ENCODE assay signal across 27 mouse cellular contexts in genomic region chr4:43512653-43513052, GRCm38 (mm10). TPM values are rescaled to one million over a fixed set of nuclear protein-coding genes. Genes with fewer than 3 reads are reported as not detected.
"Had no signal": no experiment of that assay in that cellular context is flagged by ENCODE, and none has a peak within 500 bp of the region (broad histone marks: within the 10 kb centered on the region; RNA-seq: fewer than 3 reads in every experiment).

No protein-coding gene starts in this region.

- H3K4me2 ChIP-seq: heart, embryonic 11.5 days; heart, embryonic 13.5 days; hindbrain, embryonic 12.5 days; hindbrain, embryonic 15.5 days; limb, embryonic 12.5 days; liver, embryonic 13.5 days; liver, embryonic 15.5 days had no signal

- H3K36me3 ChIP-seq: hindbrain, embryonic 10.5 days; hindbrain, embryonic 12.5 days; hindbrain, embryonic 15.5 days; liver, embryonic 13.5 days; liver, embryonic 15.5 days had no signal

- H3K9ac ChIP-seq: forebrain, postnatal 0 days; heart, embryonic 13.5 days; hindbrain, embryonic 12.5 days; hindbrain, embryonic 15.5 days; limb, embryonic 12.5 days; liver, embryonic 13.5 days; liver, embryonic 15.5 days had no signal

- ATAC-seq: forebrain, postnatal 0 days; hindbrain, postnatal 0 days; intestine, embryonic 16.5 days had no signal

- DNase-seq: forebrain, postnatal 0 days; gastrocnemius, postnatal 14 days; heart, adult 18-20 months; heart, postnatal 10 days; heart, postnatal 36 days; kidney, adult 11 months; kidney, adult 2 months; kidney, adult 9 months; kidney, postnatal 10 days; kidney, postnatal 4 days; liver; liver, embryonic 13.5 days had no signal

- H3K4me3 ChIP-seq: heart, embryonic 13.5 days; hindbrain, embryonic 10.5 days; hindbrain, embryonic 12.5 days; hindbrain, embryonic 15.5 days; layer of hippocampus, adult 2 months; left cerebral cortex, adult 2 months; limb, embryonic 10.5 days; limb, embryonic 12.5 days; liver, embryonic 13.5 days; liver, embryonic 15.5 days had no signal

- H3K27ac ChIP-seq: heart, embryonic 13.5 days; hindbrain, embryonic 10.5 days; hindbrain, embryonic 12.5 days; hindbrain, embryonic 15.5 days; hindbrain, postnatal 0 days; layer of hippocampus, adult 2 months; left cerebral cortex, adult 2 months; limb, embryonic 10.5 days; limb, embryonic 12.5 days; liver, embryonic 13.5 days; liver, embryonic 15.5 days had no signal

- H3K9me3 ChIP-seq: heart, embryonic 13.5 days; hindbrain, embryonic 10.5 days; hindbrain, embryonic 12.5 days; hindbrain, embryonic 15.5 days; limb, embryonic 10.5 days; limb, embryonic 12.5 days; liver, embryonic 13.5 days; liver, embryonic 15.5 days had no signal

RNA-seq across cellular contexts. Expression of gene Sit1, which starts 29.1 kb away (rescaled TPM):
- polyA plus RNA-seq: forebrain, postnatal 0 days; heart, embryonic 11.5 days; heart, embryonic 13.5 days; hindbrain, embryonic 10.5 days; hindbrain, embryonic 12.5 days; hindbrain, embryonic 15.5 days; hindbrain, postnatal 0 days; intestine, embryonic 14.5 days; intestine, embryonic 16.5 days; kidney, embryonic 16.5 days; limb, embryonic 10.5 days; limb, embryonic 12.5 days; limb, embryonic 14.5 days; liver, embryonic 13.5 days had no signal
